Mouse (Mus musculus) erythroblast, adult 5-6 weeks (primary cell): ENCODE measurements around the gene Ccdc148. TPM values are rescaled to one million over a fixed set of nuclear protein-coding genes. Genes with fewer than 3 reads are reported as not detected.

Experiments
- ATAC-seq: replicated peaks from 2 replicates; pipeline ENCODE4 v1.8.0; 2016; ENCODE audit warnings: moderate number of reproducible peaks, mild to moderate bottlenecking, moderate TSS enrichment, inconsistent platforms; ENCODE audit not compliant: poor library complexity, low FRiP score, severe bottlenecking
- total RNA-seq, 2 experiments: library from RNA; stranded (forward) in 1 of 2; stranded (reverse) in 1 of 2; fragments of 150-400 nt in 1 of 2; fragments of 200-764, 138-1000 nt in 1 of 2; gene quantifications; 2 replicates each; pipeline versions ENCODE4 v1.2.3 to v1.2.4; 2015 to 2017; ENCODE audit warnings: low replicate concordance in 2 of 2

The Ccdc148 gene
- total RNA-seq, 2 experiments from 2014 or later, result 0.58 to 0.85 TPM

GRCm38 (mm10) chr2:58799126-58799525 lies 361.4 kb downstream of the Ccdc148 start:
- ATAC-seq, result no peak

- ATAC-seq, result no peak
These were observed 363.0 kb downstream of the Ccdc148 start for GRCm38 (mm10) chr2:58797506-58797905.

GRCm38 (mm10) chr2:58795432-58795831 lies 365.1 kb downstream of the Ccdc148 start:
- ATAC-seq, result no peak

GRCm38 (mm10) chr2:58794489-58794888 lies 366.0 kb downstream of the Ccdc148 start:
- ATAC-seq, result no peak

GRCm38 (mm10) chr2:58790361-58790760 lies 370.1 kb downstream of the Ccdc148 start:
- no peak for ATAC-seq

- ATAC-seq, result no peak
These were observed 370.5 kb downstream of the Ccdc148 start for GRCm38 (mm10) chr2:58789934-58790333.

- ATAC-seq, result no peak
These were observed 373.1 kb downstream of the Ccdc148 start for GRCm38 (mm10) chr2:58787360-58787759.

- no peak for ATAC-seq
These were observed 373.8 kb downstream of the Ccdc148 start for GRCm38 (mm10) chr2:58786681-58787080.

- ATAC-seq, result no peak
These were observed 374.3 kb downstream of the Ccdc148 start for GRCm38 (mm10) chr2:58786177-58786576.

- no peak for ATAC-seq
These were observed 377.0 kb downstream of the Ccdc148 start for GRCm38 (mm10) chr2:58783526-58783925.

GRCm38 (mm10) chr2:58778986-58779495 lies 381.4 kb downstream of the Ccdc148 start:
- ATAC-seq, result no peak

- ATAC-seq, result no peak
These were observed 386.6 kb downstream of the Ccdc148 start for GRCm38 (mm10) chr2:58773833-58774232.

Other genes with a start within 250 kb of the Ccdc148 start
- 4.6 and 8.1 TPM in 2 replicates for gene Pkp4, start 167 bp upstream of the Ccdc148 start, total RNA-seq (2015; ENCODE audit: low replicate concordance)
- gene Pkp4, start 167 bp upstream of the Ccdc148 start, total RNA-seq (2017; ENCODE audit: low replicate concordance), result 1.4 and 9.6 TPM in 2 replicates